Mouse (Mus musculus) CH12.LX (cell line): ENCODE data around the gene Bcas3. TPM values are rescaled to one million over a fixed set of nuclear protein-coding genes. Genes with fewer than 3 reads are reported as not detected.
A peak's percentile ranks its signal among the peaks of the same experiment; 100 is the strongest.

Experiments used
- DNase-seq: peaks from one replicate; pipeline ENCODE4 v3.0.0-alpha.2; 2013; ENCODE audit errors: extremely low read depth
- H3K27ac ChIP-seq: 2 replicates; pipeline ENCODE4 v1.5.1; 2012; ENCODE audit warnings: low read depth, mild to moderate bottlenecking, control low read depth, moderate library complexity; ENCODE audit not compliant: insufficient read depth
- H3K27me3 ChIP-seq: replicated peaks from 2 replicates; pipeline ENCODE3; 2012; ENCODE audit warnings: inconsistent platforms
- H3K36me3 ChIP-seq, 2 experiments: replicated peaks in 1 of 2; 2 replicates each; pipeline versions ENCODE3 to v1.6.1; 2012; ENCODE audit warnings: inconsistent platforms in 1 of 2, low read length in 1 of 2, mild to moderate bottlenecking in 1 of 2, mixed read lengths in 1 of 2, moderate library complexity in 1 of 2; ENCODE audit not compliant: control insufficient read depth in 1 of 2, insufficient read depth in 1 of 2
- H3K4me1 ChIP-seq, 2 experiments: 2 replicates each; pipeline ENCODE4 v1.6.1; 2012; ENCODE audit warnings: inconsistent platforms in 1 of 2, moderate library complexity in 1 of 2; ENCODE audit not compliant: insufficient read depth in 2 of 2, control insufficient read depth in 1 of 2
- H3K4me2 ChIP-seq: 2 replicates; pipeline ENCODE4 v1.6.1; 2012; ENCODE audit warnings: low read depth, mild to moderate bottlenecking, control low read depth; ENCODE audit not compliant: poor library complexity, insufficient read depth, severe bottlenecking
- H3K4me3 ChIP-seq, 3 experiments: fragments of 150-350 bp in 1 of 3; sonication (generic) in 1 of 3; replicated peaks in 1 of 3; 2 replicates each; pipeline versions ENCODE3 to v1.5.1; 2011 to 2012; ENCODE audit warnings: low read depth in 2 of 3, low read length in 2 of 3, mild to moderate bottlenecking in 2 of 3, moderate library complexity in 2 of 3, control low read depth in 1 of 3, improper control_type of control experiment in 1 of 3, inconsistent platforms in 1 of 3, mixed read lengths in 1 of 3; ENCODE audit not compliant: poor library complexity in 1 of 3
- H3K79me2 ChIP-seq: replicated peaks from 2 replicates; pipeline ENCODE4 v1.6.1; 2012; ENCODE audit warnings: mild to moderate bottlenecking, moderate library complexity; ENCODE audit not compliant: control insufficient read depth, poor library complexity, insufficient read depth, severe bottlenecking; ENCODE audit errors: extremely low read depth
- H3K9ac ChIP-seq: 2 replicates; pipeline ENCODE4 v1.6.1; 2012; ENCODE audit warnings: low read depth, mild to moderate bottlenecking, control low read depth, moderate library complexity; ENCODE audit not compliant: insufficient read depth
- H3K9me3 ChIP-seq: replicated peaks from 2 replicates; pipeline ENCODE3; 2012; ENCODE audit warnings: low read length, inconsistent platforms, mixed read lengths
- BHLHE40 ChIP-seq: IDR thresholded peaks from 2 replicates; pipeline ENCODE4 v1.6.1; 2011; ENCODE audit warnings: mild to moderate bottlenecking, low read depth, low read length, improper control_type of control experiment
- CHD1 ChIP-seq: IDR thresholded peaks from 2 replicates; pipeline ENCODE4 v1.6.1; 2012; ENCODE audit warnings: low read depth, low read length, improper control_type of control experiment, inconsistent platforms
- CHD2 ChIP-seq: IDR thresholded peaks from 2 replicates; pipeline ENCODE4 v1.6.1; 2011; ENCODE audit warnings: low read length, improper control_type of control experiment
- CTCF ChIP-seq, 2 experiments: IDR thresholded peaks in 1 of 2; conservative IDR thresholded peaks in 1 of 2; 2 replicates each; pipeline ENCODE4 v1.5.1; 2011 to 2012; ENCODE audit warnings: low read depth in 2 of 2, low read length in 2 of 2, improper control_type of control experiment in 1 of 2, inconsistent platforms in 1 of 2, mild to moderate bottlenecking in 1 of 2, moderate library complexity in 1 of 2
- E2F4 ChIP-seq: IDR thresholded peaks from 2 replicates; pipeline ENCODE4 v1.6.1; 2011; ENCODE audit warnings: low read depth, low read length, improper control_type of control experiment; ENCODE audit not compliant: insufficient replicate concordance
- GABPA ChIP-seq: IDR thresholded peaks from 2 replicates; pipeline ENCODE4 v1.6.1; 2012; ENCODE audit warnings: low read depth, low read length, improper control_type of control experiment, inconsistent platforms; ENCODE audit not compliant: insufficient replicate concordance
- HCFC1 ChIP-seq: IDR thresholded peaks from 2 replicates; pipeline ENCODE4 v1.6.1; 2012; ENCODE audit warnings: low read depth, mild to moderate bottlenecking, inconsistent platforms, low read length, improper control_type of control experiment
- IRF4 ChIP-seq: IDR thresholded peaks from 2 replicates; pipeline ENCODE4 v1.6.1; 2014; ENCODE audit warnings: low read depth, mild to moderate bottlenecking, inconsistent platforms, low read length, improper control_type of control experiment
- JUN ChIP-seq: IDR thresholded peaks from 2 replicates; pipeline ENCODE4 v1.6.1; 2011; ENCODE audit warnings: low read depth, mild to moderate bottlenecking, low read length, improper control_type of control experiment, moderate library complexity; ENCODE audit not compliant: insufficient read depth
- JUND ChIP-seq: conservative IDR thresholded peaks from 2 replicates; pipeline ENCODE4 v1.6.1; 2011; ENCODE audit warnings: low read depth, low read length, improper control_type of control experiment
- MYC ChIP-seq: IDR thresholded peaks from 2 replicates; pipeline ENCODE4 v1.6.1; 2011; ENCODE audit warnings: low read depth, mild to moderate bottlenecking, improper control_type of control experiment, low read length
- NELFE ChIP-seq: IDR thresholded peaks from 2 replicates; pipeline ENCODE4 v1.6.1; 2011; ENCODE audit warnings: low read depth, low read length, improper control_type of control experiment
- NRF1 ChIP-seq: IDR thresholded peaks from 2 replicates; pipeline ENCODE4 v1.6.1; 2014; ENCODE audit warnings: low read depth, mild to moderate bottlenecking, inconsistent platforms, low read length, improper control_type of control experiment, moderate library complexity
- PAX5 ChIP-seq: IDR thresholded peaks from 2 replicates; pipeline ENCODE4 v1.6.1; 2012; ENCODE audit warnings: low read length, inconsistent platforms, mixed read lengths
- POLR2A ChIP-seq: IDR thresholded peaks from 2 replicates; pipeline ENCODE4 v1.6.1; 2011; ENCODE audit warnings: low read depth, mild to moderate bottlenecking, improper control_type of control experiment, low read length
- RAD21 ChIP-seq: IDR thresholded peaks from 2 replicates; pipeline ENCODE4 v1.6.1; 2011; ENCODE audit warnings: low read depth, mild to moderate bottlenecking, low read length, improper control_type of control experiment, moderate library complexity
- RCOR1 ChIP-seq: conservative IDR thresholded peaks from 2 replicates; pipeline ENCODE4 v1.6.1; 2012; ENCODE audit warnings: low read depth, mild to moderate bottlenecking, inconsistent platforms, low read length, improper control_type of control experiment
- SIN3A ChIP-seq: IDR thresholded peaks from 2 replicates; pipeline ENCODE4 v1.6.1; 2012; ENCODE audit warnings: low read length, improper control_type of control experiment, inconsistent platforms
- SMC3 ChIP-seq: IDR thresholded peaks from 2 replicates; pipeline ENCODE4 v1.6.1; 2011; ENCODE audit warnings: low read depth, low read length, improper control_type of control experiment
- UBTF ChIP-seq: IDR thresholded peaks from 2 replicates; pipeline ENCODE4 v1.6.1; 2012; ENCODE audit warnings: low read depth, mild to moderate bottlenecking, inconsistent platforms, low read length, improper control_type of control experiment, moderate library complexity
- ZC3H11A ChIP-seq: IDR thresholded peaks from 2 replicates; pipeline ENCODE4 v1.6.1; 2012; ENCODE audit warnings: low read depth, mild to moderate bottlenecking, inconsistent platforms, low read length, improper control_type of control experiment
- ZKSCAN1 ChIP-seq: IDR thresholded peaks from 2 replicates; pipeline ENCODE4 v1.6.1; 2012; ENCODE audit warnings: low read depth, inconsistent platforms, low read length, improper control_type of control experiment, borderline replicate concordance
- ZNF384 ChIP-seq: IDR thresholded peaks from 2 replicates; pipeline ENCODE4 v1.6.1; 2012; ENCODE audit warnings: low read depth, low read length, improper control_type of control experiment, inconsistent platforms
- dilution Hi-C: fragments of 300-500 bp; cut with MboI; formaldehyde crosslinking; loops from 2 replicates; pipeline ENCODE4 v1.14.3; 2020; ENCODE audit warnings: low sequenced_read_pairs; ENCODE audit not compliant: extremely low pct_unique_long_range_greater_than_20kb, extremely low pct_ligation_motif_present
- in situ Hi-C: fragments of 300-500 bp; cut with MboI; formaldehyde crosslinking; loops from 3 replicates; pipeline ENCODE4 v1.14.3; 2019; ENCODE audit warnings: low sequenced_read_pairs, low pct_ligation_motif_present, low pct_unique_long_range_greater_than_20kb, mixed read lengths
- polyA plus RNA-seq: library from polyadenylated mRNA; unstranded; fragments of >175 nt; gene quantifications from 2 replicates; pipeline ENCODE4 v1.2.1, GENCODE M21; 2012; ENCODE audit warnings: low read depth; ENCODE audit not compliant: insufficient read length
- total RNA-seq, 2 experiments: library from RNA; depleted of rRNA; stranded (reverse); fragments of 300-350 nt in 1 of 2; fragments of >200 nt in 1 of 2; gene quantifications; 2 replicates each; pipeline ENCODE4 v1.2.3; 2012 to 2014

Bcas3 gene
- total and polyA plus RNA-seq, 3 experiments, result 8.2 to 21.3 (median 9.7) TPM

DNA sequence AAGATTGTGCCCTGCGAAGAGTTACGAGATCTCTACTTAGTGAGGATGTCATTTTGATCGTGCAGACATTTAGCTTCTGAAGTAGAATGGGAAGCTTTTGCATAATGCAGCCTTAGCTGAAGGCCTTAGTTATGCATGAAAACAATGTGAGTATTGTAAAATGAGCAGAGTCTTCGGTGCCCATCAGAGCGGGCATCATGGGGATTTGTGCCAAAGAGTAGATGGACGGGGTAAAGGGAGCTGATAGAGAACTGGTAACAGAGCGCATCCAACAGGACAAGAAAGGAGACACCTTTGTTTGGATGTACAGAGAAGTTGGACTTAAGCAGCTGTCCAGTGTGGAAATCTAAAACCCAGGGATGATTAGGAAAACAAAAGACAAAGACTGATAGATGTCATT is 108.6 kb downstream of the Bcas3 start:
- no peak for DNase-seq
- Histone ChIP-seq H3K9ac (no peak overlapping the region), H3K4me1 (0 out of 4 replicates have a peak, but pooled peaks cover 0 to 4% of the 10 kb centered on the region in 2 experiments), H3K9me3 (no peaks in the 10 kb centered on the region), H3K36me3 (no peaks in the 10 kb centered on the region), H3K4me3 (no peak overlapping the region), H3K79me2 (no peaks in the 10 kb centered on the region), H3K27me3 (no peaks in the 10 kb centered on the region), H3K27ac (no peak overlapping the region), H3K4me2 (no peak overlapping the region)
- dilution Hi-C loops, result no loop called here
- TF ChIP-seq CHD2 (no peak), UBTF (no peak), CHD1 (no peak), NRF1 (no peak), BHLHE40 (no peak), ZNF384 (no peak), JUN (no peak), E2F4 (no peak), RCOR1 (no peak), PAX5 (no peak), MYC (no peak), NELFE (no peak), SMC3 (no peak), IRF4 (no peak), HCFC1 (no peak), POLR2A (no peak), RAD21 (no peak), ZKSCAN1 (no peak), SIN3A (no peak), GABPA (no peak)
- in situ Hi-C loops, result loop anchor here (10.0 kb wide), 1 partner anchor 77 kb away; no protein-coding TSS in a partner anchor

DNA sequence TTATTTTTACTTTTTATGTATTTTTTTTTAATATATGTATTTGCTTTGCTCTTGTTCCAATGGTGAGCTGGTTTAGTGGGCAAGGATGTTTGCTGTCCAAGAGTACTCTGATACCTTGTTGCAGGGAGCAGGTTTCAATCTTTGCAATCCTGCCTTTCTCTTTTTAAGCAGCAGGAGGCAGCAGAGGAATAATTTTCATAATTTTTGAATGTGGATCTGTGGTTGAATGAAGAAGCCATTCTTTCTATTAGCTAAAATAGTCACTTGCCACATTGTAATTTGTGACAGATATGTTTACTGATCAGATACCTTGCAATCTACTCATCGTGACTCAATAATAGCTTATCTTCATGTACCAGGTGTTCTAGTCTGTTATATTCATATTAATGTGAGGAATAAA is 116.6 kb downstream of the Bcas3 start:
- H3K27ac ChIP-seq, result no peak overlapping the region
- in situ Hi-C loops, result loop anchor here (10.0 kb wide), 1 partner anchor 85 kb away; no protein-coding TSS in a partner anchor
- dilution Hi-C loops, result no loop called here

More for the DNA sequence above, 116.6 kb downstream of the Bcas3 start:
- no peaks in the 10 kb centered on the region; a peak in 1 of 4 replicates for H3K4me1 ChIP-seq
- H3K9me3 ChIP-seq, result no peaks in the 10 kb centered on the region
- no peaks in the 10 kb centered on the region for H3K27me3 ChIP-seq
- no peaks in the 10 kb centered on the region for H3K36me3 ChIP-seq
- peak; percentile 45 for DNase-seq
- H3K4me2 ChIP-seq, result no peak overlapping the region
- no peaks in the 10 kb centered on the region for H3K79me2 ChIP-seq
- TF ChIP-seq CTCF (conservative IDR thresholded peaks at IDR 0.05 in 1 of 2, IDR thresholded peaks at IDR 0.05 in 1 of 2; ENCODE audit: low read depth in 2 of 2, low read length in 2 of 2) (peak; percentile 38 to 87; a peak in 3 of 4 replicates), SIN3A (no peak), JUND (0 out of 2 replicates have a peak, but pooled peaks have one; percentile 9), ZC3H11A (peak; percentile 32; the same call in 1 of the 2 replicates), RAD21 (peak; percentile 83), SMC3 (peak; percentile 67)
- TF ChIP-seq, all 38 proteins: peak for 5
- H3K9ac ChIP-seq, result no peak overlapping the region
- no peak overlapping the region for H3K4me3 ChIP-seq
